In genomic region chr7:57703580-57703979, GRCm38 (mm10) we compare ENCODE assay signal across 9 mouse cellular contexts.
DNase-seq lines count a peak whose midpoint lies in the region; ATAC-seq and TF ChIP-seq lines count a peak whose summit lies in the region.
"Had no signal": no experiment of that assay in that cellular context is flagged by ENCODE, and none has a peak within 500 bp of the region (broad histone marks: within the 10 kb centered on the region; RNA-seq: fewer than 3 reads in every experiment).

No protein-coding gene starts in this region.

- no peaks in the 10 kb centered on the region for H3K36me3 ChIP-seq in heart, postnatal 0 days (replicated peaks; ENCODE audit: control insufficient read depth, insufficient read depth, low read length)
- no peaks in the 10 kb centered on the region for H3K36me3 ChIP-seq in liver, embryonic 11.5 days (ENCODE audit: control insufficient read depth, insufficient read depth, low read length)
- H3K36me3 ChIP-seq in midbrain, embryonic 15.5 days (replicated peaks): no peaks in the 10 kb centered on the region

- H3K27ac ChIP-seq in heart, postnatal 0 days (ENCODE audit: low read depth): peak overlapping the region; percentile 73
- H3K27ac ChIP-seq in liver, embryonic 11.5 days (ENCODE audit: low read depth, low read length): no peak overlapping the region
- no peak overlapping the region for H3K27ac ChIP-seq in midbrain, embryonic 15.5 days

- H3K9me3 ChIP-seq in heart, postnatal 0 days (replicated peaks; ENCODE audit: control insufficient read depth, low read length): no peaks in the 10 kb centered on the region
- H3K9me3 ChIP-seq in liver, embryonic 11.5 days (ENCODE audit: control insufficient read depth, low read length): no peaks in the 10 kb centered on the region
- no peaks in the 10 kb centered on the region for H3K9me3 ChIP-seq in midbrain, embryonic 15.5 days

- intact Hi-C loops in gastrocnemius, postnatal 36 days (cut with DNase I): no loop called here

- peak; percentile 49; the same call in 1 of the 2 replicates for ATAC-seq in heart, postnatal 0 days (ENCODE audit: insufficient read depth, low read depth)
- no peak for ATAC-seq in liver, embryonic 11.5 days (replicated peaks; ENCODE audit: low FRiP score)
- ATAC-seq in midbrain, embryonic 15.5 days (replicated peaks): no peak

- no peak overlapping the region for H3K9ac ChIP-seq in heart, postnatal 0 days (replicated peaks; ENCODE audit: low read depth, low read length)
- no peak overlapping the region for H3K9ac ChIP-seq in liver, embryonic 11.5 days (ENCODE audit: low read depth, low read length)
- no peak overlapping the region for H3K9ac ChIP-seq in midbrain, embryonic 15.5 days

- no peak for TF ChIP-seq EP300 in heart, postnatal 0 days (IDR thresholded peaks at IDR 0.05; ENCODE audit: low read depth)

- no peak overlapping the region for H3K4me3 ChIP-seq in heart, postnatal 0 days (ENCODE audit: low read depth, low read length)
- no peak overlapping the region for H3K4me3 ChIP-seq in liver, embryonic 11.5 days (ENCODE audit: low read depth, low read length)
- H3K4me3 ChIP-seq in midbrain, embryonic 15.5 days: no peak overlapping the region

- no peak for TF ChIP-seq CTCF in heart, postnatal 0 days (IDR thresholded peaks at IDR 0.05; ENCODE audit: low read depth)

- H3K4me2 ChIP-seq in heart, postnatal 0 days (ENCODE audit: low read depth, low read length): no peak overlapping the region
- no peak overlapping the region for H3K4me2 ChIP-seq in liver, embryonic 11.5 days
- no peak overlapping the region for H3K4me2 ChIP-seq in midbrain, embryonic 15.5 days

- peaks cover 14% of the 10 kb centered on the region; the same call in 1 of the 2 replicates for H3K4me1 ChIP-seq in heart, postnatal 0 days (ENCODE audit: control insufficient read depth, insufficient read depth)
- no peaks in the 10 kb centered on the region for H3K4me1 ChIP-seq in liver, embryonic 11.5 days (replicated peaks; ENCODE audit: control insufficient read depth, insufficient read depth, low read length)
- H3K4me1 ChIP-seq in midbrain, embryonic 15.5 days: peaks cover 17% of the 10 kb centered on the region; the same call in 1 of the 2 replicates

- DNase-seq in gastrocnemius, adult 18-20 months (ENCODE audit: low spot score): peak; percentile 6
- no peak for DNase-seq in gastrocnemius, postnatal 36 days
- DNase-seq in 3T3-L1 (ENCODE audit: low read depth, low spot score): peak; percentile 30
- DNase-seq in cerebellum, adult 11-12 months: peak; percentile 58
- peak; percentile 46 for DNase-seq in heart, postnatal 0 days (ENCODE audit: low spot score)
- no peak for DNase-seq in liver, embryonic 11.5 days (ENCODE audit: low spot score)
- DNase-seq in embryo, embryonic 10.5 days (ENCODE audit: low spot score): no peak

- no peaks in the 10 kb centered on the region for H3K27me3 ChIP-seq in heart, postnatal 0 days (ENCODE audit: control insufficient read depth, insufficient read depth, low read length)
- H3K27me3 ChIP-seq in liver, embryonic 11.5 days (replicated peaks; ENCODE audit: control insufficient read depth, insufficient read depth, low read length): no peaks in the 10 kb centered on the region
- H3K27me3 ChIP-seq in midbrain, embryonic 15.5 days (replicated peaks): no peaks in the 10 kb centered on the region
- H3K27me3 ChIP-seq: CH12.LX had no signal

- whole genome bisulfite sequencing in heart, postnatal 0 days: 16% methylated on average over 1 of the region's 1 CpGs
- WGBS in liver, embryonic 11.5 days: 77% methylated on average over 1 of the region's 1 CpGs
- 76% methylated on average over 1 of the region's 1 CpGs for WGBS in midbrain, embryonic 15.5 days

Comparison
In these comparisons a context has a peak if more than half of its experiments do, and no peak if none do; other contexts are left out.
1. DNase-seq: peak in gastrocnemius, adult 18-20 months (single experiment), 3T3-L1 (single experiment), cerebellum, adult 11-12 months (single experiment) and heart, postnatal 0 days (single experiment); none in gastrocnemius, postnatal 36 days (0 of 2), liver, embryonic 11.5 days (single experiment) and embryo, embryonic 10.5 days (single experiment).